Mouse (Mus musculus) C2C12 (cell line): ENCODE measurements around the gene Ncan. TPM values are rescaled to one million over a fixed set of nuclear protein-coding genes. Genes with fewer than 3 reads are reported as not detected.
A peak's percentile ranks its signal among the peaks of the same experiment; 100 is the strongest.

Source experiments
- H3K27me3 ChIP-seq: one replicate; pipeline ENCODE4 v1.6.1; 2011; ENCODE audit not compliant: control insufficient read depth, insufficient read depth, insufficient read length
- H3K36me3 ChIP-seq: one replicate; pipeline ENCODE4 v1.6.1; 2011; ENCODE audit not compliant: control insufficient read depth, insufficient read depth
- H3K4me3 ChIP-seq: one replicate; pipeline ENCODE4 v1.5.1; 2011; ENCODE audit warnings: mild to moderate bottlenecking, control low read depth; ENCODE audit not compliant: poor library complexity, insufficient read depth, severe bottlenecking
- H3K79me2 ChIP-seq: one replicate; pipeline ENCODE4 v1.6.1; 2011; ENCODE audit not compliant: control insufficient read depth, insufficient read depth
- H3K79me3 ChIP-seq: one replicate; pipeline ENCODE4 v1.6.1; 2011; ENCODE audit warnings: low read depth, control low read depth
- H3ac ChIP-seq: one replicate; pipeline ENCODE3; 2011; ENCODE audit warnings: low read depth; ENCODE audit not compliant: control insufficient read depth, insufficient read length
- CEBPB ChIP-seq: IDR thresholded peaks from one replicate; pipeline ENCODE4 v1.6.1; 2011; ENCODE audit warnings: low read depth, mild to moderate bottlenecking, control low read depth, moderate library complexity
- CTCF ChIP-seq: IDR thresholded peaks from one replicate; pipeline ENCODE4 v1.5.1; 2011; ENCODE audit not compliant: control insufficient read depth, insufficient read depth, insufficient read length
- FOSL1 ChIP-seq: IDR thresholded peaks from one replicate; pipeline ENCODE4 v1.8.0; 2011; ENCODE audit warnings: mild to moderate bottlenecking, low read length; ENCODE audit not compliant: poor library complexity, insufficient read depth, severe bottlenecking
- MAX ChIP-seq: IDR thresholded peaks from one replicate; pipeline ENCODE4 v1.6.1; 2011; ENCODE audit warnings: mild to moderate bottlenecking, control low read depth
- MYOD1 ChIP-seq: IDR thresholded peaks from one replicate; pipeline ENCODE4 v1.6.1; 2011; ENCODE audit warnings: low read depth; ENCODE audit not compliant: control insufficient read depth, insufficient read length
- MYOG ChIP-seq: IDR thresholded peaks from one replicate; pipeline ENCODE4 v1.6.1; 2011; ENCODE audit not compliant: control insufficient read depth, insufficient read length; ENCODE audit errors: extremely low read depth
- USF1 ChIP-seq: IDR thresholded peaks from one replicate; pipeline ENCODE4 v1.6.1; 2011; ENCODE audit warnings: low read depth, mild to moderate bottlenecking, control low read depth, moderate library complexity
- polyA plus RNA-seq: library from polyadenylated mRNA; unstranded; fragments of >200 nt; fragmentation: generic; extraction: Trizol; gene quantifications from one replicate; pipeline ENCODE4 v1.2.1, GENCODE M21; 2012; ENCODE audit warnings: missing spikeins

Gene Ncan
- polyA plus RNA-seq, 1 experiment = not detected

DNA sequence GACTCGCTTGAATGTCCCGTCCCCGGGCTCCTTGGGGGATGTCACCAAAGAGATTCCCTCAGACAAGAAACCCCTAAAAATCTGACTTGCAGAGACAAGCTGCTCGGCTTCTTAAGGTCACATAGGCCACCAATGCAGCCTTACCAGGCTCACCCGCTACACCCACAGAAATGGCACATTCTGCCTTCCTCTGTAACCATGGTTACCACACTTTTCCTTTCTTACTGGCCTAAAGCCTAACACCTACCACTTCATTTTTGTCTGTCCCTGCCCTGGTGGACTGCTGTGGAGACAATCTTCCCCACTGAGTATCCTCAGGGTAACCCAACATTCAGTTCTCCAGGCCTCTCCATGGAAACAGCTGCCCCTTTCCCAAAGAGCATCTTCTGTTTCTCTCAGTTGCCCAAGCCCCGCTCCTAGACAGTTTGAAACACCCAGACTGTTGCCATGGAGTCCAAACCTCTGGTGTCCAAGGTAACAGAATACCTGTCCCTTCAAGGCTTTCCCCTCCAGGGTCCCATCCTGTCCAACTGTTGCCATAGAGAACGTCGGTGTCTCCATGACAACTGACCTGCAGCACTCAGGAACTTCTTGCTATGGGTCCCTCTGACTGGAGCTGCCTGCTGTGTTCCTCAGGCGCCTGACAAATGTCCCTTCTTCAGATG is 31.2 kb downstream of the Ncan start:
- H3K36me3 ChIP-seq = no peaks in the 10 kb centered on the region
- no peak overlapping the region for H3K4me3 ChIP-seq
- TF ChIP-seq MAX = no peak
- no peak for TF ChIP-seq FOSL1
- no peak for TF ChIP-seq CEBPB
- no peak for TF ChIP-seq MYOD1
- no peak for TF ChIP-seq MYOG
- no peak for TF ChIP-seq USF1
- TF ChIP-seq CTCF = no peak
- H3K27me3 ChIP-seq = peaks cover 52% of the 10 kb centered on the region
- no peaks in the 10 kb centered on the region for H3K79me3 ChIP-seq
- H3K79me2 ChIP-seq = no peaks in the 10 kb centered on the region
- no peak overlapping the region for H3ac ChIP-seq

DNA sequence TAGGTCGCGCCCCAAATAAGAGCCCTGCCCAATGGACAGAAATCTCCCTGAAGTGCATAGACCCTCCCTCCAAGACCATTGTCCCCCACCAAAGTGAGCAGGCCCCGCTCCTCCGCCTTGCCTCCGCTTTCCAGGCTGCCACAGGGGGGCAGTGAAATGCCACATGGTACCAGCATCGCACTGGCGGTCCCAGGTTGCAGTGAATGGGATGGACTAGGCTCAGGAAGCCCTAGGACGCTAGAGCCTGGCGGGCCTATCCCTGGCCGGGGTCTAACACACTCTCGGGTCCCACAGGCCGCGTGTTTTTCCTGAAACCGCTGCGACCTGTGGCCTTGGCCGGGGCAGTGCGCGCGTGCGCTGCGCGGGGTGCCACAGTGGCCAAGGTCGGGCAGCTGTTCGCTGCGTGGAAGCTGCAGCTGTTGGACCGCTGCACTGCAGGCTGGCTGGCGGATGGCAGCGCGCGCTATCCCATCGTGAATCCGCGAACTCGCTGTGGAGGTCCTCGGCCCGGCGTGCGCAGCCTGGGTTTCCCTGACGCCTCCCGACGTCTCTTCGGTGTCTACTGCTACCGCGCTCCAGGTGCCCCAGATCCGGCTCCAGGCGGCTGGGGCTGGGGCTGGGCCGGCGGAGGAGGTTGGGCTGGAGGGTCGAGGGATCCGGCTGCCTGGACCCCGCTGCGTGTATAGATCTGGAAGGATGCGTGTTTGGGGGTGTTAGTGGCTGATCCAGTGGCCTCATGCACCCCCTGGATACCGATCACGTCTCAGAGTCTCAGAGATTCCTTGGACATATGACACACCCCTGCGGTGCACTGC is 32.6 kb downstream of the Ncan start:
- Histone ChIP-seq H3K79me2 (no peaks in the 10 kb centered on the region), H3ac (no peak overlapping the region), H3K27me3 (peaks cover 59% of the 10 kb centered on the region), H3K79me3 (no peaks in the 10 kb centered on the region), H3K36me3 (no peaks in the 10 kb centered on the region), H3K4me3 (no peak overlapping the region)
- TF ChIP-seq MYOD1 (no peak), CEBPB (no peak), CTCF (peak; percentile 39)

DNA sequence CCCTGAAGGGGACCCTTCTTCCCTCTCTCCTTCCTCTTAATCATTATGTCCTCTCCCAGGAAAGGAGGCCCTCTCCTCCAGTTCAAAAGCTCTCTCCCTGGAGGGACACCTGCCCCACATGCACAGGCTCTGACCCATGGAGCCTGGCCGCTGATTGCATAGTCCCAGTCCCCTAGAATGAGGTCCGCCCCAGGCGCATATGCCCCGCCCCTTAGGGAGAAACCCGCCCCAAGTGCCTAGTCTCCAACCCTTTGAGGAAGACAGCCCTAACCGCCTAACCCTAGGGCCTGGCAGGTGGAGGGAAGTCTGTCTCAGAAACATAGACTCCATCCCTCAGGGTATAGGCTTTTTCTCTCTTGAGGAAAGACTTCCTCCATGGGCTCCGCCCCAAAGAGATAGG is 33.4 kb downstream of the Ncan start:
- no peaks in the 10 kb centered on the region for H3K79me2 ChIP-seq
- H3K4me3 ChIP-seq = no peak overlapping the region
- TF ChIP-seq MAX (no peak), CTCF (no peak), USF1 (no peak), FOSL1 (no peak), CEBPB (no peak)
- peaks cover 59% of the 10 kb centered on the region for H3K27me3 ChIP-seq
- H3K79me3 ChIP-seq = no peaks in the 10 kb centered on the region
- H3ac ChIP-seq = no peak overlapping the region
- no peaks in the 10 kb centered on the region for H3K36me3 ChIP-seq

DNA sequence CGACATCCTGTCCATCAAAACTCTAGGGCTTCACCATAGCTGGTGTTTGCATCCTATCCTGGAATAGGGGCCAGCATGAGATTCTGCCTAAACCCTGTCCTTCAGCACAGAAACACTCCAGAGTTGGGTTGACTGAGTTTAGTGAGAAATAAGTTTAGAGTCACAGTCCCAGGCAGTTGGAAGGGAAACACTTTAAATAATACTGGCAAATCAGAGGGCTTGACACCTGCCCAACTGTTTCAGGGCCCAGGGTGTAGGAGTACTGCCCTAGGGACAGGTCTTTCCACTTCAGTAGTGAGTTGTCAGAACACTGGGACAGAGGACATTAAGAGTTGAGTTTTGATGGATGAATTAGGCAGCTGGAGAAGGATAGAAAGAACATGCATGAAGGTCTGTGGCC is 34.5 kb downstream of the Ncan start:
- Histone ChIP-seq H3ac (no peak overlapping the region), H3K27me3 (peaks cover 59% of the 10 kb centered on the region), H3K79me2 (no peaks in the 10 kb centered on the region), H3K79me3 (no peaks in the 10 kb centered on the region), H3K4me3 (no peak overlapping the region), H3K36me3 (no peaks in the 10 kb centered on the region)
- TF ChIP-seq MAX (no peak), FOSL1 (no peak), CEBPB (no peak), MYOD1 (no peak), CTCF (no peak), USF1 (no peak), MYOG (no peak)

DNA sequence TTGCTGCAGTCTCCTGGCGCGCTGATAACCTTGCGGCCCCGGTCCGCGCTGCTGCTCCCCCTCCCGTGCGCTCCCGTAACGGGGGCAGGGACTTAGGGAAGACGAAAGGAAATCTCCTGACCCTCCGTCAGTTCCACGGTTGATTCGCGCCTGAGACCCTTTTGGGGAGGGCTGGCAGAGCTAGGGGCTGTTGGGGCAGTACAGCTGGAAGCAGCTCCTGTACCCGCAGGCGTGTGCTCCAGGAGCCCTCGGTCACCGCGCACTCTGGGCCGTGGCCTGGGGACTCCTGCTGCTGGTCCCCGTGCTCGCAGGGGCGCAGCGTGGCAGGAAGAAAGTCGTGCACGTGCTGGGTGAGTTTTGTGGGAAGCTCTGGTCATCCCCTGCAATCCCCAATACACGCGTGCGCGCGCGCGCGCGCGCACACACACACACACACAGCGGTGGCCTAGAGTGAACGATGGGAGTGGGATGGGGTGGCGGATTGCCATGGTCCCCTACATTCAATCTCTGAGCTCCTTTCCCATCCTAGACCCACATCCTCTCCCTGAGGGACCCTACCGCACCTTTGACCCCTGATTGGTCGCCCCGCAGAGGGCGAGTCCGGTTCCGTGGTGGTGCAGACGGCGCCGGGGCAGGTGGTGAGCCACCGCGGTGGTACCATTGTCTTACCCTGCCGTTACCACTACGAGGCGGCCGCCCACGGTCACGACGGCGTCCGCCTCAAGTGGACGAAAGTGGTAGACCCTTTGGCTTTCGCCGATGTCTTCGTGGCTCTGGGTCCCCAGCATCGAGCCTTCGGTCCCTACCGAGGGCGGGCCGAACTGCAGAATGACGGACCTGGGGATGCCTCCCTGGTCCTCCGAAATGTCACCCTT is 36.2 kb downstream of the Ncan start:
- no peak overlapping the region for H3ac ChIP-seq
- TF ChIP-seq MAX (no peak), CTCF (no peak), USF1 (no peak), FOSL1 (no peak), MYOG (no peak), CEBPB (no peak), MYOD1 (no peak)
- H3K79me3 ChIP-seq = no peaks in the 10 kb centered on the region
- H3K36me3 ChIP-seq = no peaks in the 10 kb centered on the region
- no peaks in the 10 kb centered on the region for H3K79me2 ChIP-seq
- H3K27me3 ChIP-seq = peaks cover 46% of the 10 kb centered on the region
- H3K4me3 ChIP-seq = no peak overlapping the region
